Mouse (Mus musculus): Measurements from ENCODE around the gene Rapgef5.

Rapgef5 gene

DNA sequence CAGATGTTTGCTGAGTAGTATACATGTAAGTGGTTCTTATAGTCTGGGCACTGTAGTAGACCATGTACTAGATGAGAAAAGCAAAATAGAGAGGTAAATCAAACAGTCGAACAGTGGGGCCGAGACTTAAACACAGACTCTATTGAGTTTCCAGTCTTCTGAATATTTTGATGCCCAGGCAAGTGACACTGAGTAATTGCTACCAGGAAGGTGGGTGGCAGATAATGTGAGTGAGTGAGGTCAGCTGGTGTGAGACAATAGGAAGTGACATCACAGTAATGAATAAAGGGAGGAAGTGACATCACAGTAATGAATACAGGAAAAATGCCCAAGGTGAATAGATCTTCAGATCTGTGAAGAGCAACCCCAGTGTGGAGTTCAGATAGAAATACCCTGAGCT lies at the start of gene Rapgef5:
Gene Rapgef5, plus strand, starts transcription at position 301 of the 400 bp plus-strand sequence.
- no peak for DNase-seq (ENCODE audit: low read depth, low spot score)

DNA sequence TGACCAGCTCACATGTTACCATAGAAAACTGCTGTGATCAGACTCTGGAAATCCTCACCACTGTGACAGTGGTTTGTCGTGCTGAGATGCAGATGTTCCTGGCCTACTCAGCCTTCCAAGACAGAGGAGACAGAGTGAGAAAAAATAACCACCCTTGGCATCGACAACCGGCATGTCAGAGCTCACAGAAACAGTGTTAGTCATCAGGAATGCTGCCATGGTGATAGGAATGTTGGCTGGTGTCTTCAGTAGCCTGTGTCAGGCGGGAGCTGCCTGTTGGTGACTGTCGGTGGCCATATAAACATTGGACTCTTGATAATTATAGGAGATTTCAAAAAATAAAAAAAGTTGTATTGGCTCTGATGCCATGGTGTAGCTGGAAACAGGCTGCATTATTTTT lies 48.0 kb upstream of the Rapgef5 start:
- no peak for DNase-seq (ENCODE audit: low read depth, low spot score)

DNA sequence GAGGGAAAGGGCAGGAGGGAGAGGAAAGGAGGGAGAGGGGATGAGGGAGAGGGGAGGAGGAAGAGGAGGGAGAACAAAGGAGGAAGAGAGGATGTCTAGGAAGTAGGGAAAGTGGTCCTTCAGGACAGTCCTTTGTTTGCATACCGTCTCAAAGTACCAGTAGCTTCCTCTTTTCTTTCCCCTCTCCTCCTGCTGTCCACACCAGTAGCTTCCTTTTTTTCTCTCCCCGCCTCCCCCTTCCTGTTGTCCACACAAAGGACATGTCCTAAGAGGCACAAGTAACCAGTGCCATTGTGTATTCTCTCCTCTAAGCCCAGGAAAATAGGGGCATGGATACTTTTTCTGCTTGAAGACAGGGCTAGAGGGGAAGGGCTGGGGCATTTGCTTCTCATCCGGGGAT lies 37.3 kb upstream of the Rapgef5 start:
- no peak for DNase-seq (ENCODE audit: low read depth, low spot score)

DNA sequence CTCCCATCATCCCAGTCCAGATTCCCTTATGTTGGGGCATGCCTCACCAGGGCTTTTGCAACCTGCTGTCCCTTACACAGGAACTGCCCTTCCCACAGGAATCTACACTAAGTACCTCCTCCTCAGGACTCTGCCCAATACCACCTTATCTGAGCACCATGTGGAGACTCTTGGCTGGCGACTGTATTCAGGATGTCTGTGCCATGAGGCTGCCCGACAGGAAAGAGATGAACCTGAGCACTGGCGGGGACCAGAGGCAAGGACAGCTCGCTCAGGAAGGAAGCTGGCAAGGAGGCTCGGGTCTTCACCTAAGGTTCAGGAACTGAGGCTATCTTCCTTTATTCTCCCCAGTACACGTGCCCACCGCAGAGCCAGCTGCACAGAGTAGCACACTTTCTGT lies 36.6 kb upstream of the Rapgef5 start:
- DNase-seq (ENCODE audit: low read depth, low spot score): no peak

DNA sequence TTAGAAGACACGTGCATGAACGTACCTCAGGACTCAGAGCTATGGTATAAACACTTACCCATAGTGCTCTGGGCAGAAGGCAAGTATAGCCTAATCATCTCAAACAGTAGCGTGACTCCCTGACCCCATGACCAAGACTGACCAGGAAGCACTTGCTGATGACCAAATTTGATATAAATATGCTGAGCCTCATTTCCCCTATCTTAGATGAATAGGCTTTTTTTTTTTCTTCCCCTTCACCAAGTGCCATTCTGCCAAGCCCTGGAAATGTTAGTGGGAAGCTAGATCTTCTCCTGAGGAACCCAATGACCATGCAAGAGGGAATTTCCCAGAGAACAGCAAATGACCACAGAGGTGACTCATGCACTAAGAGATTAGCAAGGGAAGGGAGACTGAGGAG lies 35.3 kb upstream of the Rapgef5 start:
- DNase-seq (ENCODE audit: low read depth, low spot score): no peak

- DNase-seq (ENCODE audit: low read depth, low spot score): no peak
Measured at GRCm38 (mm10) chr12:117482665-117483064, 33.6 kb upstream of the Rapgef5 start.

- DNase-seq (ENCODE audit: low read depth, low spot score): no peak
Measured at GRCm38 (mm10) chr12:117486118-117487057, 29.9 kb upstream of the Rapgef5 start.

DNA sequence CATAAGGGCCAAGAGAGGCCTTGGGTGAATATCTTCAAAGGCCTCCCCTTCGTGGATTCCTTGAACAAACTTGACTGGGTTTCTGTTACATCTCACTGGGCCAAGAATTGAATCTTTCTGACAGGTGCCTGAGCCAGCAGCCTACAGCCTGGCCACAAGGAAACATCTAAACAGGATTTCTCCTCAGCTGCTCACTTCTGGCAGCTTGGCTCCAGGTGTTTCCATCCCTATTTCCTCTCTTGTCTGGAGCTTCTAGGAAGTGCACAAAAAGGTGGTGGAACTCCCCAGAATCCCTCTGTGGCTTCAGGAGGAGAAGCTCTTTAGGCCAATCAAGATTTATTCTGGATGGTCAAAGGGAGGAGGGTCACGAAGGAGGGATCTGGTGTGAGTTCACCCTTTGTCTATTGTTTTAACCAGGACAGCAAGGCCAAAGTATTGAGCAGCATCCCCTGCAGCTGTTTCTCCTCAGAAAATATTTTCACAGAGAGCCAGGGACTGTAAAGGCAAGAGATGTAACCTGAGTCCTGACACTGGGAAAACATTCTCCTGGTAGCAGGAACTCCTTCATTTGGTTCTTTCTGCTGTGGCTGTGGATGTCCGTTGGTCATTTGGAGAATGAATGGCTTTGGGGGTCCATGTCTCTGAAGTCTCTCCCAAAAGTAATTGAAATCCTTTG lies 19.6 kb upstream of the Rapgef5 start:
- no peak for DNase-seq (ENCODE audit: low read depth, low spot score)

- no peak for DNase-seq (ENCODE audit: low read depth, low spot score)
Measured at GRCm38 (mm10) chr12:117497361-117497760, 18.9 kb upstream of the Rapgef5 start.

- no peak for DNase-seq (ENCODE audit: low read depth, low spot score)
Measured at GRCm38 (mm10) chr12:117499242-117499641, 17.0 kb upstream of the Rapgef5 start.

GRCm38 (mm10) chr12:117501180-117501579 lies 15.1 kb upstream of the Rapgef5 start:
- no peak for DNase-seq (ENCODE audit: low read depth, low spot score)

DNA sequence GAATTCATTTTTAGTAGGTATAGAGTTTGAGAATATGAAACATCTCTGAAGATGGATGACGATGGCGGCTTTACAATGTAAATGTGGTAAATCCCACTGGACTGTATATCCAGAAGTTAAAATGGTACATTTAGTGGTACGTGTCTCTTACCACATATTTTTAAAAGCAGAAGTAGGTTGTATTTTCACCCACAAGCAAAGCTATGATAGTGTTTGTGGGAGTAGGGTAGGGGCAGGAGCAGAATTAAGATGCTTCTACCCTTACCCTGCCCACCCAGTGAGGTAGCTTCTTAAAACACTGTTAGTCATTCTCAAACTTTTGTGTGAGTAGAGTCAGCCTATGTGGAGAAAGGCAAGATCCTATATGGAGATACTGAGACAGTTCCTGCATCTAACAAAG lies 13.4 kb upstream of the Rapgef5 start:
- no peak for DNase-seq (ENCODE audit: low read depth, low spot score)

GRCm38 (mm10) chr12:117505163-117505562 lies 11.1 kb upstream of the Rapgef5 start:
- DNase-seq (ENCODE audit: low read depth, low spot score): no peak

GRCm38 (mm10) chr12:117507772-117508171 lies 8.5 kb upstream of the Rapgef5 start:
- no peak for DNase-seq (ENCODE audit: low read depth, low spot score)

- DNase-seq (ENCODE audit: low read depth, low spot score): no peak
Measured at GRCm38 (mm10) chr12:117509919-117510318, 6.4 kb upstream of the Rapgef5 start.

DNA sequence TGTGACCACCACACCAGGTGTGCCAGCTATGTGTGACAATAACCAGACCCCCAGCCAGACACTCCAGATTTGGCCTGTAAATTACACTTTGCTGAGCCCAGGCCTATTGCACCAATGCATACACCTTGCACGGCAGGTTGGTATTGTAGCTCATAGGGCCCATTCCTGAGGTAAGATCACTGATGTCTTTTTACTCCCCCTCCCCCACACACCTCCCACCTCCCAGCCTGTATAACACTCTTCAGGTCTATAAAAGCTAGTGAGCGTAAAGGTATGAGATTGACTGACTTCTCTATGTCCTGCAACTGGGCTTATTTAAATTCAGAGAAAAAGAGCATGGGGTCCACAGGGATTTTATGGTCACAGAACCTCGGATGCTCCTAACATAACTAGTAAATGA lies 3.8 kb upstream of the Rapgef5 start:
- no peak for DNase-seq (ENCODE audit: low read depth, low spot score)

- DNase-seq (ENCODE audit: low read depth, low spot score): no peak
Measured at GRCm38 (mm10) chr12:117513150-117513932, 2.9 kb upstream of the Rapgef5 start.

- no peak for DNase-seq (ENCODE audit: low read depth, low spot score)
Measured at GRCm38 (mm10) chr12:117517275-117517936, 1.1 kb downstream of the Rapgef5 start.

GRCm38 (mm10) chr12:117524311-117525013 lies 8.2 kb downstream of the Rapgef5 start:
- no peak for DNase-seq (ENCODE audit: low read depth, low spot score)

DNA sequence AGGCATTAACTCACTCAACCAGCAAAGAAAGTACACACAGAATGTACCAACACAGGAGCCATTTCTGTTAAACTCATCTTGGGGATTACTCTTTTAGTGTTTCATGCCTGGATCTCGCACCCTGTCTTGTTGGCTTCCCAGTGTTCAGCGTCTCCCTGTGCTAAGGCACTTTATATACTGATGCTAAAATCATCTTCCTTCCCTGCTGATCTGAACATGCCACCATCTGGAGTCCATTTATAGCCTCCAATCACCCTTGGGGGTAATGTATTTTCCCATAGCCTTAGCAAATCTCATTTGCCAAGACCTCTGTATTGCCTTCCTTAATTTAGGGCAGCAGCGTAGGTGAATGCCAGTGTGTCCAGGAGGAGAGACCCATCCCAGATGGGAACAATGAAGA lies 11.6 kb downstream of the Rapgef5 start:
- DNase-seq (ENCODE audit: low read depth, low spot score): no peak

Measured in CD4-positive helper T cell, adult 2 months (primary cell).